Mouse (Mus musculus) thymus, postnatal 0 days (tissue): Measurements from ENCODE around the gene Nav2. TPM values are rescaled to one million over a fixed set of nuclear protein-coding genes. Genes with fewer than 3 reads are reported as not detected.

Experiments
- DNase-seq: peaks from one replicate; pipeline ENCODE4 v3.0.0-alpha.2; 2015; ENCODE audit warnings: low spot score
- polyA plus RNA-seq: library from polyadenylated mRNA; unstranded; fragments of >200 nt; fragmentation: Nextera tagmentation; extraction: Ambion mirVana; gene quantifications from 2 replicates; pipeline ENCODE4 v1.2.1, GENCODE M21; 2015

Nav2 gene
- polyA plus RNA-seq, 1 experiment from 2014 or later: 26.8 TPM

GRCm38 (mm10) chr7:49321124-49321531 lies 412.6 kb downstream of the Nav2 start:
- DNase-seq: no peak

- no peak for DNase-seq
Observed at GRCm38 (mm10) chr7:49322179-49322578, 413.7 kb downstream of the Nav2 start.

- no peak for DNase-seq
Observed at GRCm38 (mm10) chr7:49324575-49324974, 416.1 kb downstream of the Nav2 start.

- no peak for DNase-seq
Observed at GRCm38 (mm10) chr7:49326136-49326722, 417.7 kb downstream of the Nav2 start.

GRCm38 (mm10) chr7:49326967-49327742 lies 418.6 kb downstream of the Nav2 start:
- no peak for DNase-seq

GRCm38 (mm10) chr7:49330181-49330580 lies 421.7 kb downstream of the Nav2 start:
- DNase-seq: no peak

- DNase-seq: no peak
Observed at GRCm38 (mm10) chr7:49331939-49332338, 423.4 kb downstream of the Nav2 start.

GRCm38 (mm10) chr7:49332644-49333043 lies 424.1 kb downstream of the Nav2 start:
- no peak for DNase-seq

- DNase-seq: no peak
Observed at GRCm38 (mm10) chr7:49334163-49334562, 425.6 kb downstream of the Nav2 start.

- peak; percentile 36 for DNase-seq
Observed at GRCm38 (mm10) chr7:49335056-49335455, 426.5 kb downstream of the Nav2 start.

- no peak for DNase-seq
Observed at GRCm38 (mm10) chr7:49336725-49337124, 428.2 kb downstream of the Nav2 start.

- DNase-seq: no peak
Observed at GRCm38 (mm10) chr7:49337710-49338109, 429.2 kb downstream of the Nav2 start.

GRCm38 (mm10) chr7:49339953-49340352 lies 431.4 kb downstream of the Nav2 start:
- no peak for DNase-seq

- DNase-seq: no peak
Observed at GRCm38 (mm10) chr7:49341151-49341918, 432.8 kb downstream of the Nav2 start.

- DNase-seq: no peak
Observed at GRCm38 (mm10) chr7:49341919-49342529, 433.5 kb downstream of the Nav2 start.

GRCm38 (mm10) chr7:49342556-49343080 lies 434.1 kb downstream of the Nav2 start:
- DNase-seq: no peak

- no peak for DNase-seq
Observed at GRCm38 (mm10) chr7:49343081-49343600, 434.6 kb downstream of the Nav2 start.

- DNase-seq: no peak
Observed at GRCm38 (mm10) chr7:49343752-49344484, 435.4 kb downstream of the Nav2 start.

- DNase-seq: no peak
Observed at GRCm38 (mm10) chr7:49347338-49348272, 439.1 kb downstream of the Nav2 start.
